Mouse (Mus musculus): Measurements from ENCODE around the gene Dph7. TPM values are rescaled to one million over a fixed set of nuclear protein-coding genes. Genes with fewer than 3 reads are reported as not detected.

The Dph7 gene
- polyA plus RNA-seq (2014; fragmentation: Nextera tagmentation; extraction: Ambion mirVana), result 15.9 and 19.3 TPM in 2 replicates

- WGBS, result 2% methylated on average over 28 of the region's 28 CpGs
- Histone ChIP-seq H3K4me1 (ENCODE audit: control insufficient read depth in 2 of 2, insufficient read depth in 2 of 2, low read length in 2 of 2) (peaks cover 0 to 9% of the 10 kb centered on the region in 2 experiments; a peak in 2 of 4 replicates), H3K9me3 (ENCODE audit: control insufficient read depth, low read length) (no peaks in the 10 kb centered on the region), H3K27me3 (ENCODE audit: control insufficient read depth, insufficient read depth, low read length) (no peaks in the 10 kb centered on the region), H3K36me3 (ENCODE audit: control insufficient read depth, insufficient read depth, low read length) (peaks cover 61% of the 10 kb centered on the region), H3K9ac (ENCODE audit: low read length) (peak within 1 kb of the TSS; percentile 90), H3K27ac (replicated peaks in 1 of 2; ENCODE audit: control insufficient read depth in 1 of 2, insufficient read depth in 1 of 2, low read depth in 2 of 2, low read length in 2 of 2) (0 out of 4 replicates have a peak within 1 kb of the TSS, but pooled peaks of 1 of the 2 experiments have one; percentile 8), H3K4me2 (ENCODE audit: low read length) (peak within 1 kb of the TSS; percentile 85), H3K4me3 (ENCODE audit: control insufficient read depth in 1 of 2, insufficient read depth in 1 of 2, low read depth in 1 of 2, low read length in 2 of 2) (peak within 1 kb of the TSS; percentile 91)
- peak; percentile 61; the same call in 1 of the 2 replicates for ATAC-seq (ENCODE audit: insufficient number of reproducible peaks, insufficient read depth, low FRiP score, low read depth)
Observed at GRCm38 (mm10) chr2:24962304-24963000, at the start of gene Dph7. Dph7 (plus strand) TSS chr2:24962400.

- H3K27me3 ChIP-seq (ENCODE audit: control insufficient read depth, insufficient read depth, low read length), result no peaks in the 10 kb centered on the region
- no peak overlapping the region for H3K27ac ChIP-seq (replicated peaks in 1 of 2; ENCODE audit: control insufficient read depth in 1 of 2, insufficient read depth in 1 of 2, low read depth in 2 of 2, low read length in 2 of 2)
- no peak overlapping the region for H3K4me3 ChIP-seq (ENCODE audit: control insufficient read depth in 1 of 2, insufficient read depth in 1 of 2, low read depth in 1 of 2, low read length in 2 of 2)
- H3K9ac ChIP-seq (ENCODE audit: low read length), result no peak overlapping the region
- H3K9me3 ChIP-seq (ENCODE audit: control insufficient read depth, low read length), result no peaks in the 10 kb centered on the region
- peaks cover under 1 to 4% of the 10 kb centered on the region in 2 experiments; a peak in 2 of 4 replicates for H3K4me1 ChIP-seq (ENCODE audit: control insufficient read depth in 2 of 2, insufficient read depth in 2 of 2, low read length in 2 of 2)
- ATAC-seq (ENCODE audit: insufficient number of reproducible peaks, insufficient read depth, low FRiP score, low read depth), result no peak
- H3K4me2 ChIP-seq (ENCODE audit: low read length), result no peak overlapping the region
- H3K36me3 ChIP-seq (ENCODE audit: control insufficient read depth, insufficient read depth, low read length), result peaks cover 9% of the 10 kb centered on the region; the same call in 1 of the 2 replicates
Observed at GRCm38 (mm10) chr2:24912589-24912988, 49.6 kb upstream of the Dph7 start.

GRCm38 (mm10) chr2:24914762-24915161 lies 47.4 kb upstream of the Dph7 start:
- H3K4me3 ChIP-seq (ENCODE audit: control insufficient read depth in 1 of 2, insufficient read depth in 1 of 2, low read depth in 1 of 2, low read length in 2 of 2), result no peak overlapping the region
- WGBS, result 88% methylated on average over 3 of the region's 3 CpGs
- peaks cover 9% of the 10 kb centered on the region; the same call in 1 of the 2 replicates for H3K36me3 ChIP-seq (ENCODE audit: control insufficient read depth, insufficient read depth, low read length)
- no peaks in the 10 kb centered on the region for H3K27me3 ChIP-seq (ENCODE audit: control insufficient read depth, insufficient read depth, low read length)
- H3K4me1 ChIP-seq (ENCODE audit: control insufficient read depth in 2 of 2, insufficient read depth in 2 of 2, low read length in 2 of 2), result peaks cover 2 to 12% of the 10 kb centered on the region in 2 experiments; a peak in 3 of 4 replicates
- no peaks in the 10 kb centered on the region for H3K9me3 ChIP-seq (ENCODE audit: control insufficient read depth, low read length)
- H3K4me2 ChIP-seq (ENCODE audit: low read length), result no peak overlapping the region
- no peak for ATAC-seq (ENCODE audit: insufficient number of reproducible peaks, insufficient read depth, low FRiP score, low read depth)
- H3K27ac ChIP-seq (replicated peaks in 1 of 2; ENCODE audit: control insufficient read depth in 1 of 2, insufficient read depth in 1 of 2, low read depth in 2 of 2, low read length in 2 of 2), result no peak overlapping the region
- H3K9ac ChIP-seq (ENCODE audit: low read length), result no peak overlapping the region

GRCm38 (mm10) chr2:24918930-24919838 lies 43.0 kb upstream of the Dph7 start, which contains the start of gene Ehmt1:
Ehmt1 (minus strand) TSS chr2:24919614.
- under 1% methylated on average over 105 of the region's 112 CpGs for WGBS
- no peaks in the 10 kb centered on the region for H3K27me3 ChIP-seq (ENCODE audit: control insufficient read depth, insufficient read depth, low read length)

GRCm38 (mm10) chr2:24919839-24920175 lies 42.4 kb upstream of the Dph7 start:
- peaks cover 2 to 12% of the 10 kb centered on the region in 2 experiments; a peak in 3 of 4 replicates for H3K4me1 ChIP-seq (ENCODE audit: control insufficient read depth in 2 of 2, insufficient read depth in 2 of 2, low read length in 2 of 2)
- H3K4me3 ChIP-seq (ENCODE audit: control insufficient read depth in 1 of 2, insufficient read depth in 1 of 2, low read depth in 1 of 2, low read length in 2 of 2), result peak overlapping the region; percentile 77 to 80
- peak overlapping the region; percentile 93 for H3K9ac ChIP-seq (ENCODE audit: low read length)
- WGBS, result 9% methylated on average over 8 of the region's 8 CpGs
- no peaks in the 10 kb centered on the region for H3K9me3 ChIP-seq (ENCODE audit: control insufficient read depth, low read length)
- no peak for ATAC-seq (ENCODE audit: insufficient number of reproducible peaks, insufficient read depth, low FRiP score, low read depth)
- H3K4me2 ChIP-seq (ENCODE audit: low read length), result peak overlapping the region; percentile 73
- no peaks in the 10 kb centered on the region for H3K27me3 ChIP-seq (ENCODE audit: control insufficient read depth, insufficient read depth, low read length)
- no peaks in the 10 kb centered on the region for H3K36me3 ChIP-seq (ENCODE audit: control insufficient read depth, insufficient read depth, low read length)
- H3K27ac ChIP-seq (replicated peaks in 1 of 2; ENCODE audit: control insufficient read depth in 1 of 2, insufficient read depth in 1 of 2, low read depth in 2 of 2, low read length in 2 of 2), result peak overlapping the region; percentile 66 to 80

More at GRCm38 (mm10) chr2:24918930-24919838, 43.0 kb upstream of the Dph7 start, which contains the start of gene Ehmt1:
- H3K4me2 ChIP-seq (ENCODE audit: low read length), result peak within 1 kb of the TSS; percentile 84
- H3K4me1 ChIP-seq (ENCODE audit: control insufficient read depth in 2 of 2, insufficient read depth in 2 of 2, low read length in 2 of 2), result peaks cover 2 to 12% of the 10 kb centered on the region in 2 experiments; a peak in 3 of 4 replicates
- H3K36me3 ChIP-seq (ENCODE audit: control insufficient read depth, insufficient read depth, low read length), result no peaks in the 10 kb centered on the region
- ATAC-seq (ENCODE audit: insufficient number of reproducible peaks, insufficient read depth, low FRiP score, low read depth), result peak; percentile 98
- peak within 1 kb of the TSS; percentile 86 to 93 for H3K27ac ChIP-seq (replicated peaks in 1 of 2; ENCODE audit: control insufficient read depth in 1 of 2, insufficient read depth in 1 of 2, low read depth in 2 of 2, low read length in 2 of 2)
- peak within 1 kb of the TSS; percentile 77 to 80 for H3K4me3 ChIP-seq (ENCODE audit: control insufficient read depth in 1 of 2, insufficient read depth in 1 of 2, low read depth in 1 of 2, low read length in 2 of 2)
- no peaks in the 10 kb centered on the region for H3K9me3 ChIP-seq (ENCODE audit: control insufficient read depth, low read length)
- H3K9ac ChIP-seq (ENCODE audit: low read length), result peak within 1 kb of the TSS; percentile 93

GRCm38 (mm10) chr2:24923561-24923960 lies 38.6 kb upstream of the Dph7 start:
- no peak for ATAC-seq (ENCODE audit: insufficient number of reproducible peaks, insufficient read depth, low FRiP score, low read depth)
- Histone ChIP-seq H3K4me1 (ENCODE audit: control insufficient read depth in 2 of 2, insufficient read depth in 2 of 2, low read length in 2 of 2) (peaks cover 0 to 5% of the 10 kb centered on the region in 2 experiments; a peak in 2 of 4 replicates), H3K27me3 (ENCODE audit: control insufficient read depth, insufficient read depth, low read length) (no peaks in the 10 kb centered on the region), H3K36me3 (ENCODE audit: control insufficient read depth, insufficient read depth, low read length) (peaks cover 6% of the 10 kb centered on the region; the same call in 1 of the 2 replicates), H3K27ac (replicated peaks in 1 of 2; ENCODE audit: control insufficient read depth in 1 of 2, insufficient read depth in 1 of 2, low read depth in 2 of 2, low read length in 2 of 2) (no peak overlapping the region), H3K4me3 (ENCODE audit: control insufficient read depth in 1 of 2, insufficient read depth in 1 of 2, low read depth in 1 of 2, low read length in 2 of 2) (no peak overlapping the region), H3K4me2 (ENCODE audit: low read length) (no peak overlapping the region), H3K9me3 (ENCODE audit: control insufficient read depth, low read length) (no peaks in the 10 kb centered on the region), H3K9ac (ENCODE audit: low read length) (no peak overlapping the region)
- 43% methylated on average over 2 of the region's 2 CpGs for WGBS

- no peak overlapping the region for H3K9ac ChIP-seq (ENCODE audit: low read length)
- peaks cover 0 to 5% of the 10 kb centered on the region in 2 experiments; a peak in 2 of 4 replicates for H3K4me1 ChIP-seq (ENCODE audit: control insufficient read depth in 2 of 2, insufficient read depth in 2 of 2, low read length in 2 of 2)
- no peak overlapping the region for H3K4me2 ChIP-seq (ENCODE audit: low read length)
- H3K36me3 ChIP-seq (ENCODE audit: control insufficient read depth, insufficient read depth, low read length), result peaks cover 6% of the 10 kb centered on the region; the same call in 1 of the 2 replicates
- H3K4me3 ChIP-seq (ENCODE audit: control insufficient read depth in 1 of 2, insufficient read depth in 1 of 2, low read depth in 1 of 2, low read length in 2 of 2), result no peak overlapping the region
- ATAC-seq (ENCODE audit: insufficient number of reproducible peaks, insufficient read depth, low FRiP score, low read depth), result no peak
- WGBS, result 78% methylated on average over 8 of the region's 8 CpGs
- H3K27me3 ChIP-seq (ENCODE audit: control insufficient read depth, insufficient read depth, low read length), result no peaks in the 10 kb centered on the region
- H3K9me3 ChIP-seq (ENCODE audit: control insufficient read depth, low read length), result no peaks in the 10 kb centered on the region
- H3K27ac ChIP-seq (replicated peaks in 1 of 2; ENCODE audit: control insufficient read depth in 1 of 2, insufficient read depth in 1 of 2, low read depth in 2 of 2, low read length in 2 of 2), result no peak overlapping the region
Observed at GRCm38 (mm10) chr2:24925284-24925683, 36.9 kb upstream of the Dph7 start.

All from heart, embryonic 14.5 days (tissue).